Mouse (Mus musculus): ENCODE data around the gene Tmem72.
A peak's percentile ranks its signal among the peaks of the same experiment; 100 is the strongest.

The Tmem72 gene

GRCm38 (mm10) chr6:116677321-116677720, 39.4 kb downstream of the Tmem72 start:
- no peak for DNase-seq

- DNase-seq, result no peak
Observed at GRCm38 (mm10) chr6:116676355-116676913, 40.3 kb downstream of the Tmem72 start.

- DNase-seq, result no peak
Observed at GRCm38 (mm10) chr6:116674283-116674886, 42.3 kb downstream of the Tmem72 start.

GRCm38 (mm10) chr6:116673471-116674282, 43.0 kb downstream of the Tmem72 start, which contains the start of gene Rassf4:
Rassf4 (minus strand) TSS chr6:116673952.
- DNase-seq, result peak; percentile 91

- DNase-seq, result no peak
Observed at GRCm38 (mm10) chr6:116672349-116672748, 44.4 kb downstream of the Tmem72 start.

- no peak for DNase-seq
Observed at GRCm38 (mm10) chr6:116671768-116672167, 44.9 kb downstream of the Tmem72 start.

GRCm38 (mm10) chr6:116671031-116671430, 45.7 kb downstream of the Tmem72 start:
- DNase-seq, result peak; percentile 65

- peak; percentile 55 for DNase-seq
Observed at GRCm38 (mm10) chr6:116670144-116670543, 46.6 kb downstream of the Tmem72 start.

- peak; percentile 40 for DNase-seq
Observed at GRCm38 (mm10) chr6:116668682-116669470, 47.8 kb downstream of the Tmem72 start.

- DNase-seq, result no peak
Observed at GRCm38 (mm10) chr6:116667382-116667781, 49.3 kb downstream of the Tmem72 start.

GRCm38 (mm10) chr6:116666892-116667291, 49.8 kb downstream of the Tmem72 start:
- no peak for DNase-seq

- DNase-seq, result no peak
Observed at GRCm38 (mm10) chr6:116666085-116666750, 50.5 kb downstream of the Tmem72 start.

GRCm38 (mm10) chr6:116664830-116665229, 51.9 kb downstream of the Tmem72 start:
- DNase-seq, result no peak

- no peak for DNase-seq
Observed at GRCm38 (mm10) chr6:116664031-116664430, 52.7 kb downstream of the Tmem72 start.

- no peak for DNase-seq
Observed at GRCm38 (mm10) chr6:116663364-116663763, 53.3 kb downstream of the Tmem72 start.

- DNase-seq, result peak; percentile 84
Observed at GRCm38 (mm10) chr6:116653684-116654454, 62.8 kb downstream of the Tmem72 start.

- no peak for DNase-seq
Observed at GRCm38 (mm10) chr6:116653191-116653590, 63.5 kb downstream of the Tmem72 start.

GRCm38 (mm10) chr6:116651437-116652118, 65.1 kb downstream of the Tmem72 start:
- no peak for DNase-seq

- peak; percentile 54 for DNase-seq
Observed at GRCm38 (mm10) chr6:116650406-116650805, 66.3 kb downstream of the Tmem72 start, which contains the start of gene Depp1. Depp1 (plus strand) TSS chr6:116650609.

GRCm38 (mm10) chr6:116649811-116650210, 66.9 kb downstream of the Tmem72 start:
- no peak for DNase-seq

GRCm38 (mm10) chr6:116647763-116648162, 69.0 kb downstream of the Tmem72 start:
- no peak for DNase-seq

All from embryo, embryonic 11 days (tissue).